In the genomic region with DNA sequence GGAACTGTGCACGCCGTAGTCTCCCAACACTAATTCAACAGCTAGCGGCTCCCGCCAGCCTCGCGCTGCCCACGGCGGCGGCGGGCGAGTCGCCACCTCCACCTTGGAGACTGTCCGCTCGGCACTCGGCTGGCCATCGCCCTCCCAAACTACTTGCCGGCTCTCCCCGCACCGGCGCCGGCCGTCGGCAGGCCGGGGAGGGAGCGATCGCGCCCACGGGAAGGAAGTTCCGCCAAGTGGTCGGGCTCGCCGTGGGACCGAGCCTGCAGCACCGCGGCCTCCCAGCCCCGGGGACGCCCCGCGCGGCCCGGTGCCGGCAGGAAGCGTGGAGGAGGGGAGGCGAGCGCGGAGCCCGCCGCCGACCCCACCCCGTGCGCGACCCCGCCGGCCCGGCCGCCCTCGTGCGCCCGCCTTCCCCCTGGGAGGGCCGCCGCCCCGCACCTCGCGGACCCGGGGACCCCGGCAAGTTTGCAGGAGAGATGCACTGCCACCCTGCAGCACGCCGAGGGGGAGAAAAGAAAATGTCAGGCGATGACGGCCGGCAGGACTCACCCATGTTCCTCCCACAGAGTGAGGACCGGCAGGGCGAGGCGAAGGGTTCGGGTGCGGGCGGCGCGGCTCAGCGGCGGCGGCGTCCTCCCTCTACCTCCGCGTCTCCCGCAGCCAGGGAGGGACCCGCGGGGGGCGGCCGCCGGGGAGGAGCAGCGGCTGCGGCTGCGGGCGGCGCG, we compare ENCODE assay signal across 8 mouse cellular contexts. TPM values are rescaled to one million over a fixed set of nuclear protein-coding genes. Genes with fewer than 3 reads are reported as not detected.
A peak's percentile ranks its signal among the peaks of the same experiment; 100 is the strongest.
DNase-seq lines count a peak whose midpoint lies in the region; ATAC-seq and TF ChIP-seq lines count a peak whose summit lies in the region.

Gene Rap1gds1 (minus strand): TSS at position 718 of the 728 bp plus-strand sequence.

- 0 out of 2 replicates have a peak, but pooled peaks have one; percentile 21 for TF ChIP-seq POLR2A in cortical plate, adult 2 months (IDR thresholded peaks at IDR 0.05; ENCODE audit: extremely low read depth, insufficient read depth, low read length)

- intact Hi-C loops in left cerebral cortex, postnatal 10 days (cut with DNase I), result loop anchor here (10.0 kb wide), 2 partner anchors 120 to 330 kb away; partner anchors contain the start of gene Tspan5

- peak; percentile 41 for ATAC-seq in megakaryocyte progenitor cell, adult 5-6 weeks (replicated peaks; ENCODE audit: poor library complexity)

- peak; percentile 57 for DNase-seq in adipocyte (ENCODE audit: low spot score)
- peak; percentile 66 for DNase-seq in gastrocnemius, postnatal 10 days
- peak; percentile 75 for DNase-seq in induced T-regulatory cell, adult 2 months (ENCODE audit: low read depth)
- peak; percentile 48 to 85 for DNase-seq in left cerebral cortex, postnatal 10 days (ENCODE audit: extremely low spot score in 1 of 2, low spot score in 2 of 2)
- peak; percentile 77 to 78 for DNase-seq in right cerebral cortex, postnatal 10 days (ENCODE audit: low spot score in 2 of 2)
- peak; percentile 58 for DNase-seq in urinary bladder, postnatal 25 days (ENCODE audit: low spot score)

- H3K27ac ChIP-seq in cortical plate, adult 2 months (ENCODE audit: insufficient read depth, low read length), result peak within 1 kb of the TSS; percentile 98

- H3K4me1 ChIP-seq in cortical plate, adult 2 months (ENCODE audit: control insufficient read depth, insufficient read depth, low read length), result no peaks in the 10 kb centered on the region; the same call in 1 of the 2 replicates

- no peak for TF ChIP-seq CTCF in cortical plate, adult 2 months (IDR thresholded peaks at IDR 0.05; ENCODE audit: extremely low read depth, insufficient read depth, low read length)

- peak within 1 kb of the TSS; percentile 95 for H3K4me3 ChIP-seq in cortical plate, adult 2 months (ENCODE audit: insufficient read depth, low read length)

RNA-seq across cellular contexts. Expression of gene Rap1gds1, which starts in this region (rescaled TPM):
- polyA plus RNA-seq in cortical plate, adult 2 months (2012; rRNA removed), result 212 and 221 TPM in 2 replicates
- 10 to 100 TPM; 33.9 to 35.2 TPM for total RNA-seq in gastrocnemius, postnatal 10 days (2021)
- total RNA-seq in left cerebral cortex, postnatal 10 days (2021), result 100 to 1,000 TPM; 270 to 280 TPM
- 51.6 and 57.5 TPM in 2 replicates for total RNA-seq in megakaryocyte progenitor cell, adult 5-6 weeks (2015)
- total RNA-seq in megakaryocyte progenitor cell, adult 5-6 weeks (2017), result 19.2 and 27.8 TPM in 2 replicates

Comparison
In these comparisons a context has a peak if more than half of its experiments do, and no peak if none do; other contexts are left out.
1. Peak in every context shown above with its lines: DNase-seq, ATAC-seq, H3K4me3 ChIP-seq and H3K27ac ChIP-seq.
2. RNA of gene Rap1gds1 (total RNA-seq): 270 to 280 TPM in left cerebral cortex, postnatal 10 days; 19.2 to 57.5 TPM in megakaryocyte progenitor cell, adult 5-6 weeks and 33.9 to 35.2 TPM in gastrocnemius, postnatal 10 days; every median in the first group is over 4 times any median in the second.